Mouse (Mus musculus): ENCODE data around the gene Tacc3.

GRCm38 (mm10) chr5:33696430-33696829 lies 38.5 kb downstream of the Tacc3 start:
- TF ChIP-seq GATA1 (IDR thresholded peaks at IDR 0.05; ENCODE audit: low read length) (no peak), TAL1 (IDR thresholded peaks at IDR 0.05; ENCODE audit: low read length) (no peak)
